Mouse (Mus musculus): ENCODE results near the gene Rpl36a-ps1.

- TF ChIP-seq POLR2A (IDR thresholded peaks at IDR 0.05; ENCODE audit: borderline replicate concordance, extremely low read depth, low read depth, low read length): no peak
- no peak for TF ChIP-seq CTCF (IDR thresholded peaks at IDR 0.05; ENCODE audit: insufficient read depth, low read length)
These were observed 25.2 kb upstream of the Rpl36a-ps1 start for GRCm38 (mm10) chr14:99019136-99019808.

All from lung, adult 2 months (tissue).